Mouse (Mus musculus) liver, adult 2 months (tissue): ENCODE measurements around the gene Bcl6b.

Experiments
- CTCF ChIP-seq: fragments of 200-500 bp; IDR thresholded peaks from 2 replicates; pipeline ENCODE4 v1.5.1; 2011; ENCODE audit warnings: low read depth, low read length, control low read depth
- POLR2A ChIP-seq: fragments of 200-500 bp; IDR thresholded peaks from 2 replicates; pipeline ENCODE4 v1.6.1; 2011; ENCODE audit warnings: low read length, control low read depth; ENCODE audit not compliant: insufficient read depth; ENCODE audit errors: extremely low read depth

- TF ChIP-seq CTCF (no peak), POLR2A (no peak)
These were observed 30.5 kb downstream of the Bcl6b start for GRCm38 (mm10) chr11:70199107-70199506.
